Mouse (Mus musculus) embryonic facial prominence, embryonic 14.5 days (tissue): ENCODE results near the gene Mknk1. TPM values are rescaled to one million over a fixed set of nuclear protein-coding genes. Genes with fewer than 3 reads are reported as not detected.

Source experiments
- ATAC-seq: fragments of 200-750 bp; cut with Nextera tagmentation; 2 replicates; pipeline ENCODE4 v1.8.0; 2017; ENCODE audit warnings: low read depth, moderate number of reproducible peaks, moderate TSS enrichment
- DNase-seq: peaks from one replicate; pipeline ENCODE4 v3.0.0-alpha.2; 2015; ENCODE audit warnings: low spot score
- H3K27ac ChIP-seq: fragments of 300-500 bp; sonication (generic); replicated peaks from 2 replicates; pipeline ENCODE4 v1.5.1; 2014; ENCODE audit warnings: low read depth, mild to moderate bottlenecking, low read length, moderate library complexity
- H3K27me3 ChIP-seq: fragments of 300-500 bp; sonication (generic); replicated peaks from 2 replicates; pipeline ENCODE4 v1.6.1; 2014; ENCODE audit warnings: low read length; ENCODE audit not compliant: control insufficient read depth, insufficient read depth
- H3K36me3 ChIP-seq: fragments of 300-500 bp; sonication (generic); 2 replicates; pipeline ENCODE4 v1.6.1; 2014; ENCODE audit warnings: low read length, mixed read lengths; ENCODE audit not compliant: control insufficient read depth, insufficient read depth
- H3K4me1 ChIP-seq: fragments of 300-500 bp; sonication (generic); 2 replicates; pipeline ENCODE4 v1.6.1; 2014; ENCODE audit warnings: antibody characterized with exemption, low read length; ENCODE audit not compliant: control insufficient read depth, insufficient read depth
- H3K4me2 ChIP-seq: fragments of 300-500 bp; sonication (generic); 2 replicates; pipeline ENCODE4 v1.6.1; 2014; ENCODE audit warnings: low read depth, mild to moderate bottlenecking, low read length, moderate library complexity, mixed read lengths
- H3K4me3 ChIP-seq: fragments of 300-500 bp; sonication (generic); 2 replicates; pipeline ENCODE4 v1.5.1; 2014; ENCODE audit warnings: low read depth, mild to moderate bottlenecking, low read length
- H3K9ac ChIP-seq: fragments of 300-500 bp; sonication (generic); 2 replicates; pipeline ENCODE4 v1.6.1; 2014; ENCODE audit warnings: low read depth, mild to moderate bottlenecking, low read length, moderate library complexity, mixed read lengths
- H3K9me3 ChIP-seq: fragments of 300-500 bp; sonication (generic); 2 replicates; pipeline ENCODE4 v1.6.1; 2016; ENCODE audit warnings: low read length; ENCODE audit not compliant: control insufficient read depth
- WGBS: fragments of 180-500 bp; shearing (Covaris S2); extraction: QIAGEN DNeasy Blood & Tissue Kit; methylation state at CpG from one replicate; pipeline ENCODE4 v1.1.7; 2014; 5-methylcytosine and 5-hydroxymethylcytosine counted together
- polyA plus RNA-seq: library from polyadenylated mRNA; unstranded; fragments of >200 nt; fragmentation: Nextera tagmentation; extraction: Ambion mirVana; gene quantifications from 2 replicates; pipeline ENCODE4 v1.2.1, GENCODE M21; 2014

Mknk1 gene
- polyA plus RNA-seq, 1 experiment from 2014 or later = 24.1 TPM

DNA sequence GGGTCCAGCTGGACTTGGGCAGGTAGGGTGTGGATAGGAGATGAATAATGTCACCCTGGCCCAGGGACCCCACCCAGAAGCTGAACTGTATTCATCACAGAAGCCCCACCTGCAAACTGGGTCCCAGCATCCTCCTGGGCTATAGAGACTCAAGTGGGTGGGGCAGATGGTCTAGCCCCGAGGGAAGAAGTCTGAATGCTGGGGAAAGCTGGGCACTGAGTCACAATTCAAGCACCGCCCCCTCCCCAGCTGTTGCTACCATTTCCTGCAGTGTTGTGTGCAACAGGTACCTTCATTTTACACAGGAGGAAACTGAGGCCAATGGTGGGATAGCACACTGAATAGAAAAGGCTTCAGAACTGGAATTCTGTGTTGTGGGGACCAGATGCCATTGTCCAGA lies 7.0 kb upstream of the Mknk1 start:
- DNase-seq (no peak), ATAC-seq (no peak)
- Histone ChIP-seq H3K9me3 (no peaks in the 10 kb centered on the region), H3K36me3 (peaks cover 27% of the 10 kb centered on the region), H3K4me2 (no peak overlapping the region), H3K4me1 (peaks cover 6% of the 10 kb centered on the region; the same call in 1 of the 2 replicates), H3K27me3 (no peaks in the 10 kb centered on the region), H3K27ac (no peak overlapping the region), H3K4me3 (no peak overlapping the region), H3K9ac (no peak overlapping the region)
- 57% methylated on average over 2 of the region's 2 CpGs for WGBS

- WGBS = 72% methylated on average over 2 of the region's 2 CpGs
These were observed 3.4 kb upstream of the Mknk1 start for GRCm38 (mm10) chr4:115835576-115835975.

DNA sequence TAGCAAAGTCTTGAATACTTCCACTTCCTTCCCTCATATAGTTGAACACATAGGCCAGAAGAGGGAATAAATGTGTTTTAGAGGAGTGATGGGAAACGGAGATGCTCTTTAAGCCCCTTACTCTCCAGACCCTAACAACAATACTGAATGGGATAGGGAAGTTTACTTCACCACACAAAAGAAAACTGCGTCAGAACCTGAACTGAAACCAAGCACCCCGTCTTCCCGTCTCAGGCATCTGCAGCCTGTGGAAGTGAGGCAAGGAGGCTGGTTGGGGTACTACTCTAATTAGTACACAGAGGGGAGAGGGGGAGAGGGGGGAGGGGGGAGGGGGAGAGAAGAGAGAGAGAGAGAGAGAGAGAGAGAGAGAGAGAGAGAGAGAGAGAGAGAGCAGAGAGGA lies 802 bp upstream of the Mknk1 start:
- WGBS = 76% methylated on average over 4 of the region's 4 CpGs
- Histone ChIP-seq H3K4me3 (peak overlapping the region; percentile 70; the same call in 1 of the 2 replicates), H3K36me3 (peaks cover 15% of the 10 kb centered on the region; the same call in 1 of the 2 replicates)

More at GRCm38 (mm10) chr4:115835576-115835975, 3.4 kb upstream of the Mknk1 start:
- Histone ChIP-seq H3K27ac (no peak overlapping the region), H3K9ac (no peak overlapping the region), H3K27me3 (no peaks in the 10 kb centered on the region), H3K36me3 (peaks cover 27% of the 10 kb centered on the region), H3K4me1 (peaks cover 7% of the 10 kb centered on the region), H3K4me3 (no peak overlapping the region), H3K4me2 (no peak overlapping the region), H3K9me3 (no peaks in the 10 kb centered on the region)
- ATAC-seq (no peak), DNase-seq (no peak)

GRCm38 (mm10) chr4:115839956-115840355 lies 958 bp downstream of the Mknk1 start:
- H3K9me3 ChIP-seq = no peaks in the 10 kb centered on the region
- peak overlapping the region; percentile 74 for H3K4me2 ChIP-seq
- DNase-seq = no peak
- H3K36me3 ChIP-seq = no peaks in the 10 kb centered on the region
- no peak overlapping the region for H3K27ac ChIP-seq
- H3K4me3 ChIP-seq = peak overlapping the region; percentile 70
- no peaks in the 10 kb centered on the region for H3K27me3 ChIP-seq
- ATAC-seq = no peak
- peaks cover 7% of the 10 kb centered on the region for H3K4me1 ChIP-seq
- H3K9ac ChIP-seq = 0 out of 2 replicates have a peak overlapping the region, but pooled peaks have one; percentile 79
- whole genome bisulfite sequencing = 32% methylated on average over 4 of the region's 4 CpGs

More for the DNA sequence above, 802 bp upstream of the Mknk1 start:
- ATAC-seq (no peak), DNase-seq (no peak)
- peak overlapping the region; percentile 74 for H3K4me2 ChIP-seq
- no peak overlapping the region for H3K9ac ChIP-seq
- no peaks in the 10 kb centered on the region for H3K9me3 ChIP-seq
- H3K27me3 ChIP-seq = no peaks in the 10 kb centered on the region
- H3K27ac ChIP-seq = no peak overlapping the region
- H3K4me1 ChIP-seq = peaks cover 7% of the 10 kb centered on the region

- Histone ChIP-seq H3K9me3 (no peaks in the 10 kb centered on the region), H3K27ac (no peak overlapping the region), H3K4me1 (peaks cover 7% of the 10 kb centered on the region), H3K36me3 (no peaks in the 10 kb centered on the region), H3K4me2 (no peak overlapping the region), H3K9ac (no peak overlapping the region), H3K27me3 (no peaks in the 10 kb centered on the region), H3K4me3 (no peak overlapping the region)
- ATAC-seq (no peak), DNase-seq (no peak)
- 87% methylated on average over 4 of the region's 4 CpGs for WGBS
These were observed 1.8 kb downstream of the Mknk1 start for GRCm38 (mm10) chr4:115840842-115841241.

- H3K9me3 ChIP-seq = no peaks in the 10 kb centered on the region
- 47% methylated on average over 2 of the region's 2 CpGs for WGBS
- H3K4me2 ChIP-seq = no peak overlapping the region
- ATAC-seq (no peak), DNase-seq (peak; percentile 33)
- no peak overlapping the region for H3K4me3 ChIP-seq
- H3K4me1 ChIP-seq = no peaks in the 10 kb centered on the region
- H3K27ac ChIP-seq = no peak overlapping the region
- no peak overlapping the region for H3K9ac ChIP-seq
- no peaks in the 10 kb centered on the region for H3K27me3 ChIP-seq
- peaks cover 33% of the 10 kb centered on the region for H3K36me3 ChIP-seq
These were observed 7.7 kb downstream of the Mknk1 start for GRCm38 (mm10) chr4:115846656-115847055.

GRCm38 (mm10) chr4:115847377-115847776 lies 8.4 kb downstream of the Mknk1 start:
- H3K27ac ChIP-seq = no peak overlapping the region
- H3K4me2 ChIP-seq = no peak overlapping the region
- H3K36me3 ChIP-seq = peaks cover 37% of the 10 kb centered on the region
- H3K9me3 ChIP-seq = no peaks in the 10 kb centered on the region
- H3K9ac ChIP-seq = no peak overlapping the region
- no peak overlapping the region for H3K4me3 ChIP-seq
- no peaks in the 10 kb centered on the region for H3K27me3 ChIP-seq
- 43% methylated on average over 5 of the region's 5 CpGs for WGBS
- ATAC-seq (peak; percentile 41; the same call in 1 of the 2 replicates), DNase-seq (peak; percentile 51)
- H3K4me1 ChIP-seq = no peaks in the 10 kb centered on the region

- peaks cover 37% of the 10 kb centered on the region for H3K36me3 ChIP-seq
These were observed 9.1 kb downstream of the Mknk1 start for GRCm38 (mm10) chr4:115848083-115848482.

DNA sequence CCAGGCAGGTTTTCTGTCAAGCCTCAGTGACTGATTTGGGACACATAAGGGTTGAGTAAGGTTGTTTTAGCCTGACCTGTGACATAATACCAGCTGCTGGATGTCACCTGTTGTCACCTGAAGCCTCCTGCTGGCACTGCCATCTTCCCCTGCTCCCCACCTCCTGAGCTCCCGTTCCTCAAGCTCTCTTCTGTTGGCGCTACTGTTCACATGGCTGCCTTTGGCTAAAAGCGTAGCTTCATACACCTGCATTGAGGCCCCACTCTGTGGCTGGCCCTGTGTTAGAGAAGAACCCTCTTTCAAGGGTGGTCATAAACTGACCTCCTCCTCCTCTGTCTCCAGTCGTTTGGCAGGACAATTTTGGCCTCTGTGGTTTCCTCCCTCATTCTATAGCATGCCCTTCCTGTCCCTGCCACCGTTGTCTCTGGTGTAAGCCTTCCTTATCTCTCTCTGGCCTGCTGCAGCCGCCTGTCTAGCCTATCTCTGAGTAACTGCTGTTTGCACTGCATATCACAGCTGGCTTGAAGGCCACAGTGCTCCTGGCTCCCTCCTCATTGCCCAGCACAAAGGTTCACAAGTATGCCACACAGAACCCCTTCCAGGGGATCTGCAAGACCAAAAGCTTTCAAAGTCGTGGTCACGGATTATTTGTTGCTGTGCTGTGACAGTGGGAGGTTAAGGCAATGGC lies 10.1 kb downstream of the Mknk1 start:
- H3K27ac ChIP-seq = no peak overlapping the region
- H3K4me3 ChIP-seq = no peak overlapping the region
- ATAC-seq (no peak), DNase-seq (no peak)
- H3K27me3 ChIP-seq = no peaks in the 10 kb centered on the region
- peaks cover 37% of the 10 kb centered on the region for H3K36me3 ChIP-seq
- no peak overlapping the region for H3K9ac ChIP-seq
- 70% methylated on average over 8 of the region's 8 CpGs for WGBS
- no peaks in the 10 kb centered on the region for H3K9me3 ChIP-seq
- no peak overlapping the region for H3K4me2 ChIP-seq
- H3K4me1 ChIP-seq = no peaks in the 10 kb centered on the region

More at GRCm38 (mm10) chr4:115848083-115848482, 9.1 kb downstream of the Mknk1 start:
- Histone ChIP-seq H3K27ac (no peak overlapping the region), H3K9ac (no peak overlapping the region), H3K4me2 (no peak overlapping the region), H3K4me3 (no peak overlapping the region), H3K9me3 (no peaks in the 10 kb centered on the region), H3K4me1 (no peaks in the 10 kb centered on the region), H3K27me3 (no peaks in the 10 kb centered on the region)
- WGBS = 78% methylated on average over 1 of the region's 1 CpGs
- DNase-seq (no peak), ATAC-seq (no peak)
